Mouse (Mus musculus): ENCODE measurements around the gene Ranbp10. TPM values are rescaled to one million over a fixed set of nuclear protein-coding genes. Genes with fewer than 3 reads are reported as not detected.

Ranbp10 gene
- 3.1 TPM in 2 replicates for polyA plus RNA-seq (2021; fragmentation: Nextera tagmentation)
- long read RNA-seq, experiment 1, partial matches to known transcripts: 0 of 8 reads
- long read RNA-seq, experiment 1, other reads (novel, unspliced or antisense): 7 of 8 reads
- long read RNA-seq, experiment 2, partial matches to known transcripts: 0 of 18 reads
- long read RNA-seq, experiment 2, other reads (novel, unspliced or antisense): 16 of 18 reads

DNA sequence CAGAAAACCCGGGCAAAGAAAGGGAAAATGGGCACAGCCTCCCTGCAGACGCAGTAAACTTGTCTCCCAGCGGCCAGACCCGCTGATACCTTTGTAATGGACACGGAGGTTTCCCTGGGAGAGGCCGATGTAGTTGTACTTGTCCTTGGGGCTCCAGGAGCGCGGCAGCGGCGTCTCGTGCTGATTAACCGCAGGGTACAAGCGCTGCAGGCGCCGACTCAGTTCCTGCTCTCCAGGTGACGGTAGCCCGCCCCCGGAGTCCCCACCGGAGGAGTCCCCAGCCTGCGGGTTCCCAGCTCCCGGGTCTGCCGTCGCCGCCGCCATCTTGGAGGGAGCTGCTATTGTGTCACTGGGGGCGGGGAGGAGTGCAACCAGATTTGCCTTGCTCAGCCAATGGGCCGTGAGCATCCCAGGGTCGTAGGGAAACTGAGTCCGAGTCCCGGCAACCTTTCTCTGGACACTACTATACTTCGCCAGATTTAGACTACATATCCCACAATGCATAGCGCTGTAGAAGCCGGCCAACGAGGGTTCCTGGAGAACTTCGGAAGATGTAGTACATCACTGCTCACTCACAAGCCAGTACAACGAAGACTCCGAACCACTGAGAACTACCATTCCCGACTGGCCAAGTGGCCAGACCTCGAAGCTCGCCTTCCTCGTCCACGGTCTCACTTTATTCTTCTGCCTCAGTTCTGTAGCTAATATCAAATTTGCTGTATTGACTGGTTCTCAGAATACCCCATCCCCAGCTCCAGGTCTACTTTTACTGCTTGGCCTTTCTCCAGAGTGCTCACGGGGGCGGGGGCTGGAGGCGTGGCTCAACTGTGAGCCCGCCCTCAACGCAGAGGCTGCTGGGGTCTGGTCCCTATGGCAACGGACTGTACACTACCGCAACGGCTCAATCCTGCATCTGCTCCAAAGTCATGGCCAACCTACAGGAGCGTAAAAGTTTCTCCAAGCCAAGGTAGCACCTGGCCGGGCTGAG, at the start of gene Ranbp10, which contains the start of gene Tsnaxip1:
Gene Ranbp10 (minus strand): TSS at position 490 of the 988 bp plus-strand sequence.
Gene Tsnaxip1 (plus strand): TSS at position 871 of the 988 bp plus-strand sequence.

DNA sequence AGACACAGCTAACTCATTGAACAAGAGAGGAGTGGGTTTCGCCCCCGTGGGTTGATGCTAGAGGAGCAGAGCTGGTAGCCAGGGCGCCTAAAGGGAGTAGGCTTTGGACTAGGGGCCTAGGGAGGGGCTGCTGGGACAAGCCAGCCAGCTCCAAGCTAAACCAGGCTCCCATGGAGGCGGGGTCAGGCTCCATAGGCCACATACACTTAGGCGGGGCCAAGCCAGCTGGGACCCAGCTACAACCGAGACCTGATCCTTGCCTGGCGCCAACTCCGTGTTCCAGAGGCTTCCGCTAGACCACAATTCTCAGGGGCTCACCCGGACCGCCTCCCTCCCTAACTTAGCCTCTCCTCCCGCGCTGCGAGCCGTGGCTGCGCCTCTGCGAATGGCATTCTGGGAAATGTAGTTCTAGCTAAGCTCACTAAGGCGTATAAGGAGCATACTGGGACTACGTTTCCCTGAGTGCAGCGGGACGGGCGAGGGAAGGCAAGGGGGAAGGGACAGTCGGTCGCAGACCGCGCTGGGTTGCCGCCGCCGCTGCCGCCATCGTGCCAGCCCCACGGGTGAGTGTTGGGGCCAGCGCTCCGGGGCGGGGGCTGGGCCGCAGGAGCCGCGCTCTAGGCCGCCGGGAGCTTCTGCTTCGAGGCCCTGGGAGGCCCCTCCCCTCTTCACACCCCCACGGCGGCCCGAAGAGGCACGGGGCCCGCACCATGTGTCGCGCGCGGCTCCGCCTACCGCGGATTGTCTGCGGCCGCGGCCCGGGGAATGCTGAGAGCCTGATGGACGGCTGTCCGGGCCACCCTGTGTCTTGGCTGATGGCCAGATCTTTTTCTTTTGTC, 33.2 kb upstream of the Ranbp10 start, which contains the start of gene Nutf2:
Gene Nutf2 (plus strand): TSS at position 438 of the 839 bp plus-strand sequence.

DNA sequence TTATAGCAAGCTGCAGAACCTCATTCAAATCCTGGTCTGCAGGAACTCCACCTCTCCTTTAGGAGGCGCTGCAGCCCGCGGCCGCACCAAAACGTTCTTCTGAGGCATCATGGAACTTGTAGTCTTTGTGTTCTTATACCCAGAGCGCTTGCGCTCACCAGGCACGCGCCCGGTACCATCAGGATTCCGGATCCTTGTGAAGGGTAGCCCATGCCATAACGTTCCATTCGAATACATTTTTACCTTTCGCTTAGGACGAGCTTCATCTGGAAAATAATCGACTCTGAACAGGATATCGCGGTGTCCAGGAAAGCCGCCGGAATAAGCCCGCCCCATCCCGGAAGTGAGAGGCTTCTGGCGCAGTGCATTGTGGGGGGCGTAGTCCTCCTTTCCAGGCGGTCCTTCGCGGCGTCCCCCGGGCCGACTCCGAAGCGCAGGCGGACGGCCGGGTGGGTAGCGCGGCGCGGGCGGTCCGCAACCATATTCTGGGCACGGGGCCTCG, 27.6 kb upstream of the Ranbp10 start, which contains the start of gene Thap11:
Gene Thap11 (plus strand): TSS at position 418 of the 502 bp plus-strand sequence.

DNA sequence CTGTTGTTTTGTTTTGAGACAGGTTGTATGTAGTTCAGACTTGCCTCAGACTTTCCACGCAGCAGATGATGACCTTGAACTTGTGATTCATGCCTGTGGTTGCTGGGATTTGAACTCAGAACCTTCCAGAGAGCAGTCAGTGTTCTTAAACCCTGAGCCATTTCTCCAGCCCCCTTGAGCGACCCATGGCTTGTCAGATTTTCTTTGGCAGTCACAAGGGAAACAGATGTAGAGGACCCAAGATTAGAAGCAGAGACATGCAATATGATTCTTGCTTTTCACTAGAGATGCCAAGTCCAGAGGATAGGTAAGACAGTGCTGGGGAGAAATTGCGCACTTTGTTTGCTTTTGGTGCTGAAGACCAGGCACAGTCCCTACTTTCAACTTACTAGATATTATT, 26.0 kb upstream of the Ranbp10 start, which contains the start of gene Cenpt:
Gene Cenpt (minus strand): TSS at position 101 of the 400 bp plus-strand sequence.

DNA sequence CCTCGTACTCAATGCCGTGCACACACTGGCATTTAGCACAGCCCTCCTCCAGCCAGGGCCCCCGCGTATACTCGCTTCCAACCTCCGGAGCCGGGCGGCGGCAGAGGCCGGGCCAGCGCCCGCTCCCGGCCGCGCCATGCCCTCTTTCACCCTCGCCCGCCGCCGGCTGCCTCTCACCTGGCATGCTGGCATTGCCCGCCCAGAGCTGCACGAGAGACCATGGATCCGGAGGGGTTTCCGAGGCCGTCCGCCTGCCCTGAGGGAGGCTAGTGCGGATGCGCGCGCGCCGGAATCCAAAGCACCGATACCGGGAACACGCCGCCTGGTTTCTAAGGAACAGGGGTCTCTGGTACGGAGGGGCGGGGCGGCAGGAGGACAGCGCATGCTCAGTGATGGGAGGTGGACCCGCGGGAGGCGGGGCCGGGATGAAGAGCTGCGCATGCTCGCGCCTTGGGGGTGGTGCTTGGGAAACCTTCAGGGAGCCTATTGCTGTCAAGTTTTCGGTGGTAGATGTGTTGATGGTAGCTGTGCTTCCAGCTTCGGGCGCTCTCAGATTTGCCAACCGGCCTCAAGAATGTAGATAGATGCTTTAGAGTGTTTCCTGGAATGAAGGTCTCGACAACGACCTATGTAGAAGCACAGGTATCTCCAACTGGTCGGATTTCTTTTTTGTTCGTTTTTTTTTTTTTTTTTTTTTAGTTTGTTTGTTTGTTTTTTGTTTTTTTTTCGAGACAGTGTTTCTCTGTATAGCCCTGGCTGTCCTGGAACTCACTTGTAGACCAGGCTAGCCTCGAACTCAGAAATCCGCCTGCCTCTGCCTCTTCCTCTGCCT, 68.7 kb downstream of the Ranbp10 start, which contains the start of gene Gfod2:
Gene Gfod2 (minus strand): TSS at position 388 of the 832 bp plus-strand sequence.

Other genes with a start within 250 kb of the Ranbp10 start
- 44.1 and 57.0 TPM in 2 replicates for gene Ripor1, start 222.1 kb downstream of the Ranbp10 start, polyA plus RNA-seq (2021; fragmentation: Nextera tagmentation)
- 13.1 and 14.2 TPM in 2 replicates for gene Ctcf, start 190.8 kb downstream of the Ranbp10 start, polyA plus RNA-seq (2021; fragmentation: Nextera tagmentation)
- 0.40 and 0.55 TPM in 2 replicates for gene Agrp, start 190.0 kb downstream of the Ranbp10 start, polyA plus RNA-seq (2021; fragmentation: Nextera tagmentation)
- gene Carmil2, start 141.1 kb downstream of the Ranbp10 start, polyA plus RNA-seq (2021; fragmentation: Nextera tagmentation): 20.9 and 32.8 TPM in 2 replicates
- gene Acd, start 126.2 kb downstream of the Ranbp10 start, polyA plus RNA-seq (2021; fragmentation: Nextera tagmentation): 32.5 and 41.3 TPM in 2 replicates
- gene Pard6a, start 126.2 kb downstream of the Ranbp10 start, polyA plus RNA-seq (2021; fragmentation: Nextera tagmentation): 67.5 and 73.3 TPM in 2 replicates
- gene 4933405L10Rik, start 119.7 kb downstream of the Ranbp10 start, polyA plus RNA-seq (2021; fragmentation: Nextera tagmentation): 0.18 and 0.19 TPM in 2 replicates
- gene Enkd1, start 119.1 kb downstream of the Ranbp10 start, polyA plus RNA-seq (2021; fragmentation: Nextera tagmentation): 5.8 and 6.3 TPM in 2 replicates
- 18.4 and 20.8 TPM in 2 replicates for gene Gfod2, start 68.7 kb downstream of the Ranbp10 start, polyA plus RNA-seq (2021; fragmentation: Nextera tagmentation)
- gene Tsnaxip1, start 381 bp upstream of the Ranbp10 start, polyA plus RNA-seq (2021; fragmentation: Nextera tagmentation): 0.36 and 0.59 TPM in 2 replicates
- gene Cenpt, start 25.9 kb upstream of the Ranbp10 start, polyA plus RNA-seq (2021; fragmentation: Nextera tagmentation): 10.9 and 12.0 TPM in 2 replicates
- 45.1 and 53.6 TPM in 2 replicates for gene Thap11, start 27.8 kb upstream of the Ranbp10 start, polyA plus RNA-seq (2021; fragmentation: Nextera tagmentation)
- 144 and 150 TPM in 2 replicates for gene Nutf2, start 33.2 kb upstream of the Ranbp10 start, polyA plus RNA-seq (2021; fragmentation: Nextera tagmentation)
- gene Edc4, start 53.5 kb upstream of the Ranbp10 start, polyA plus RNA-seq (2021; fragmentation: Nextera tagmentation): 19.7 and 20.7 TPM in 2 replicates
- 3.4 and 3.6 TPM in 2 replicates for gene Nrn1l, start 66.2 kb upstream of the Ranbp10 start, polyA plus RNA-seq (2021; fragmentation: Nextera tagmentation)
- 3.7 and 4.3 TPM in 2 replicates for gene Pskh1, start 73.1 kb upstream of the Ranbp10 start, polyA plus RNA-seq (2021; fragmentation: Nextera tagmentation)
- not detected in 2 replicates for gene Ctrl, start 106.5 kb upstream of the Ranbp10 start, polyA plus RNA-seq (2021; fragmentation: Nextera tagmentation)
- 132 and 140 TPM in 2 replicates for gene Psmb10, start 111.1 kb upstream of the Ranbp10 start, polyA plus RNA-seq (2021; fragmentation: Nextera tagmentation)
- 27.6 and 35.6 TPM in 2 replicates for gene Lcat, start 116.0 kb upstream of the Ranbp10 start, polyA plus RNA-seq (2021; fragmentation: Nextera tagmentation)
- 11.5 and 14.0 TPM in 2 replicates for gene Slc12a4, start 138.7 kb upstream of the Ranbp10 start, polyA plus RNA-seq (2021; fragmentation: Nextera tagmentation)
- gene Dpep3, start 152.1 kb upstream of the Ranbp10 start, polyA plus RNA-seq (2021; fragmentation: Nextera tagmentation): not detected in 2 replicates
- gene Dus2, start 164.0 kb upstream of the Ranbp10 start, polyA plus RNA-seq (2021; fragmentation: Nextera tagmentation): 14.8 and 18.1 TPM in 2 replicates
- gene Dpep2nb, start 178.6 kb upstream of the Ranbp10 start, polyA plus RNA-seq (2021; fragmentation: Nextera tagmentation): not detected in 2 replicates
- 16.3 and 18.7 TPM in 2 replicates for gene Ddx28, start 184.5 kb upstream of the Ranbp10 start, polyA plus RNA-seq (2021; fragmentation: Nextera tagmentation)
- 3.4 and 3.5 TPM in 2 replicates for gene Nfatc3, start 231.5 kb upstream of the Ranbp10 start, polyA plus RNA-seq (2021; fragmentation: Nextera tagmentation)

Measured in layer of hippocampus, adult 6 months (tissue).